Mouse (Mus musculus) CH12.LX (cell line): ENCODE measurements at regions not wholly inside any gene's neighbourhood (a gene's known extent, or its start where the extent isn't known, plus 50 kb on each side); places are given as distances from the start of the nearest gene placed in this dataset.

ENCODE experiments used
- DNase-seq: peaks from one replicate; pipeline ENCODE4 v3.0.0-alpha.2; 2013; ENCODE audit errors: extremely low read depth
- H3K27ac ChIP-seq: 2 replicates; pipeline ENCODE4 v1.5.1; 2012; ENCODE audit warnings: low read depth, mild to moderate bottlenecking, control low read depth, moderate library complexity; ENCODE audit not compliant: insufficient read depth
- H3K27me3 ChIP-seq: replicated peaks from 2 replicates; pipeline ENCODE3; 2012; ENCODE audit warnings: inconsistent platforms
- H3K36me3 ChIP-seq, 2 experiments: replicated peaks in 1 of 2; 2 replicates each; pipeline versions ENCODE3 to v1.6.1; 2012; ENCODE audit warnings: inconsistent platforms in 1 of 2, low read length in 1 of 2, mild to moderate bottlenecking in 1 of 2, mixed read lengths in 1 of 2, moderate library complexity in 1 of 2; ENCODE audit not compliant: control insufficient read depth in 1 of 2, insufficient read depth in 1 of 2
- H3K4me1 ChIP-seq, 2 experiments: 2 replicates each; pipeline ENCODE4 v1.6.1; 2012; ENCODE audit warnings: inconsistent platforms in 1 of 2, moderate library complexity in 1 of 2; ENCODE audit not compliant: insufficient read depth in 2 of 2, control insufficient read depth in 1 of 2
- H3K4me2 ChIP-seq: 2 replicates; pipeline ENCODE4 v1.6.1; 2012; ENCODE audit warnings: low read depth, mild to moderate bottlenecking, control low read depth; ENCODE audit not compliant: poor library complexity, insufficient read depth, severe bottlenecking
- H3K4me3 ChIP-seq, 3 experiments: fragments of 150-350 bp in 1 of 3; sonication (generic) in 1 of 3; replicated peaks in 1 of 3; 2 replicates each; pipeline versions ENCODE3 to v1.5.1; 2011 to 2012; ENCODE audit warnings: low read depth in 2 of 3, low read length in 2 of 3, mild to moderate bottlenecking in 2 of 3, moderate library complexity in 2 of 3, control low read depth in 1 of 3, improper control_type of control experiment in 1 of 3, inconsistent platforms in 1 of 3, mixed read lengths in 1 of 3; ENCODE audit not compliant: poor library complexity in 1 of 3
- H3K79me2 ChIP-seq: replicated peaks from 2 replicates; pipeline ENCODE4 v1.6.1; 2012; ENCODE audit warnings: mild to moderate bottlenecking, moderate library complexity; ENCODE audit not compliant: control insufficient read depth, poor library complexity, insufficient read depth, severe bottlenecking; ENCODE audit errors: extremely low read depth
- H3K9ac ChIP-seq: 2 replicates; pipeline ENCODE4 v1.6.1; 2012; ENCODE audit warnings: low read depth, mild to moderate bottlenecking, control low read depth, moderate library complexity; ENCODE audit not compliant: insufficient read depth
- H3K9me3 ChIP-seq: replicated peaks from 2 replicates; pipeline ENCODE3; 2012; ENCODE audit warnings: low read length, inconsistent platforms, mixed read lengths
- CHD1 ChIP-seq: IDR thresholded peaks from 2 replicates; pipeline ENCODE4 v1.6.1; 2012; ENCODE audit warnings: low read depth, low read length, improper control_type of control experiment, inconsistent platforms
- CHD2 ChIP-seq: IDR thresholded peaks from 2 replicates; pipeline ENCODE4 v1.6.1; 2011; ENCODE audit warnings: low read length, improper control_type of control experiment
- CTCF ChIP-seq, 2 experiments: IDR thresholded peaks in 1 of 2; conservative IDR thresholded peaks in 1 of 2; 2 replicates each; pipeline ENCODE4 v1.5.1; 2011 to 2012; ENCODE audit warnings: low read depth in 2 of 2, low read length in 2 of 2, improper control_type of control experiment in 1 of 2, inconsistent platforms in 1 of 2, mild to moderate bottlenecking in 1 of 2, moderate library complexity in 1 of 2
- E2F4 ChIP-seq: IDR thresholded peaks from 2 replicates; pipeline ENCODE4 v1.6.1; 2011; ENCODE audit warnings: low read depth, low read length, improper control_type of control experiment; ENCODE audit not compliant: insufficient replicate concordance
- EP300 ChIP-seq: IDR thresholded peaks from 2 replicates; pipeline ENCODE4 v1.6.1; 2011; ENCODE audit warnings: low read length, improper control_type of control experiment
- IRF4 ChIP-seq: IDR thresholded peaks from 2 replicates; pipeline ENCODE4 v1.6.1; 2014; ENCODE audit warnings: low read depth, mild to moderate bottlenecking, inconsistent platforms, low read length, improper control_type of control experiment
- JUN ChIP-seq: IDR thresholded peaks from 2 replicates; pipeline ENCODE4 v1.6.1; 2011; ENCODE audit warnings: low read depth, mild to moderate bottlenecking, low read length, improper control_type of control experiment, moderate library complexity; ENCODE audit not compliant: insufficient read depth
- JUND ChIP-seq: conservative IDR thresholded peaks from 2 replicates; pipeline ENCODE4 v1.6.1; 2011; ENCODE audit warnings: low read depth, low read length, improper control_type of control experiment
- MAFK ChIP-seq: IDR thresholded peaks from 2 replicates; pipeline ENCODE4 v1.6.1; 2011; ENCODE audit warnings: low read length, improper control_type of control experiment; ENCODE audit not compliant: insufficient replicate concordance
- MAX ChIP-seq: IDR thresholded peaks from 2 replicates; pipeline ENCODE4 v1.6.1; 2011; ENCODE audit warnings: low read length, improper control_type of control experiment
- MEF2A ChIP-seq: IDR thresholded peaks from 2 replicates; pipeline ENCODE4 v1.6.1; 2014; ENCODE audit warnings: low read depth, mild to moderate bottlenecking, inconsistent platforms, low read length, improper control_type of control experiment, borderline replicate concordance
- MXI1 ChIP-seq: IDR thresholded peaks from 2 replicates; pipeline ENCODE4 v1.6.1; 2011; ENCODE audit warnings: mild to moderate bottlenecking, low read depth, low read length, improper control_type of control experiment
- NELFE ChIP-seq: IDR thresholded peaks from 2 replicates; pipeline ENCODE4 v1.6.1; 2011; ENCODE audit warnings: low read depth, low read length, improper control_type of control experiment
- PAX5 ChIP-seq: IDR thresholded peaks from 2 replicates; pipeline ENCODE4 v1.6.1; 2012; ENCODE audit warnings: low read length, inconsistent platforms, mixed read lengths
- POLR2A ChIP-seq: IDR thresholded peaks from 2 replicates; pipeline ENCODE4 v1.6.1; 2011; ENCODE audit warnings: low read depth, mild to moderate bottlenecking, improper control_type of control experiment, low read length
- POLR2AphosphoS2 ChIP-seq: IDR thresholded peaks from 2 replicates; pipeline ENCODE4 v1.6.1; 2011; ENCODE audit warnings: low read depth, low read length, improper control_type of control experiment
- RAD21 ChIP-seq: IDR thresholded peaks from 2 replicates; pipeline ENCODE4 v1.6.1; 2011; ENCODE audit warnings: low read depth, mild to moderate bottlenecking, low read length, improper control_type of control experiment, moderate library complexity
- RCOR1 ChIP-seq: conservative IDR thresholded peaks from 2 replicates; pipeline ENCODE4 v1.6.1; 2012; ENCODE audit warnings: low read depth, mild to moderate bottlenecking, inconsistent platforms, low read length, improper control_type of control experiment
- SIN3A ChIP-seq: IDR thresholded peaks from 2 replicates; pipeline ENCODE4 v1.6.1; 2012; ENCODE audit warnings: low read length, improper control_type of control experiment, inconsistent platforms
- SMC3 ChIP-seq: IDR thresholded peaks from 2 replicates; pipeline ENCODE4 v1.6.1; 2011; ENCODE audit warnings: low read depth, low read length, improper control_type of control experiment
- USF1 ChIP-seq: IDR thresholded peaks from 2 replicates; pipeline ENCODE4 v1.6.1; 2014; ENCODE audit warnings: low read depth, mild to moderate bottlenecking, inconsistent platforms, low read length, improper control_type of control experiment
- USF2 ChIP-seq: conservative IDR thresholded peaks from 2 replicates; pipeline ENCODE4 v1.6.1; 2011; ENCODE audit warnings: low read depth, low read length, improper control_type of control experiment
- ZC3H11A ChIP-seq: IDR thresholded peaks from 2 replicates; pipeline ENCODE4 v1.6.1; 2012; ENCODE audit warnings: low read depth, mild to moderate bottlenecking, inconsistent platforms, low read length, improper control_type of control experiment
- ZKSCAN1 ChIP-seq: IDR thresholded peaks from 2 replicates; pipeline ENCODE4 v1.6.1; 2012; ENCODE audit warnings: low read depth, inconsistent platforms, low read length, improper control_type of control experiment, borderline replicate concordance
- ZMIZ1 ChIP-seq: IDR thresholded peaks from 2 replicates; pipeline ENCODE4 v1.6.1; 2012; ENCODE audit warnings: low read depth, mild to moderate bottlenecking, inconsistent platforms, low read length, improper control_type of control experiment
- ZNF384 ChIP-seq: IDR thresholded peaks from 2 replicates; pipeline ENCODE4 v1.6.1; 2012; ENCODE audit warnings: low read depth, low read length, improper control_type of control experiment, inconsistent platforms
- dilution Hi-C: fragments of 300-500 bp; cut with MboI; formaldehyde crosslinking; loops from 2 replicates; pipeline ENCODE4 v1.14.3; 2020; ENCODE audit warnings: low sequenced_read_pairs; ENCODE audit not compliant: extremely low pct_unique_long_range_greater_than_20kb, extremely low pct_ligation_motif_present
- in situ Hi-C: fragments of 300-500 bp; cut with MboI; formaldehyde crosslinking; loops from 3 replicates; pipeline ENCODE4 v1.14.3; 2019; ENCODE audit warnings: low sequenced_read_pairs, low pct_ligation_motif_present, low pct_unique_long_range_greater_than_20kb, mixed read lengths

DNA sequence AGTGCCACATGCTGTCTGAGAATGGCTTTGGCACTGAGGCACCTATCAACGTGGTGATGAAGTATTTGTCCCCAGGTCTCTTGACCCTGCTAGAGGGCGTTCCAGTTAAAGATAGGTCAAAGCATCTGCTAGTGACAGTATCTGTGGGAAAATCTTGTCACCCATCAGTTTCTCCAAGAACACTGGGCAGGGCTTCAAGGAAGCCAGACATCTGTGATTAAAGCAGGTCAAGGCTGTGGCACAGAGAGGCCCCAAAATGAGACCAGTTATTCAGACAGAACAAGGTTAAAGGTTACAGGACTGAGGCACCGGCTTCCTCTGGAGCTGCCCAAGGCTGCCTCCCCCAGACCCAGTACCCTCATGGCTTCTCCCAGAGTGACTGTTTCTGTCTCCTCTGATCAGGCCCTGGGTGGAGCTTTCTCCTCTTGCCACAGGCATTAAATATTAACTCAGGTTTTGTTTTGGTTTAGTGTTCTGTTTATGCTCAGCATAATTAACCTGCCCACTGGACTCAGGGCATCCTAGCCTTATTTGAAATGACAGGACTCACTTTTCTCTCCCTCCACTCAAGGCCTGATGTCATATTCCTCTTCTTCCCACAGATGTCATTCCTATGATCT is 128.6 kb downstream of the Tmem17 start:
- H3K27me3 ChIP-seq, result no peaks in the 10 kb centered on the region
- H3K27ac ChIP-seq, result no peak overlapping the region
- TF ChIP-seq POLR2A (no peak), ZKSCAN1 (no peak), E2F4 (no peak), POLR2AphosphoS2 (no peak), JUND (no peak), NELFE (no peak), EP300 (no peak), MAFK (no peak), SMC3 (no peak), JUN (no peak), MEF2A (no peak), USF1 (no peak), CHD1 (no peak), CTCF (conservative IDR thresholded peaks at IDR 0.05 in 1 of 2, IDR thresholded peaks at IDR 0.05 in 1 of 2; ENCODE audit: low read depth in 2 of 2, low read length in 2 of 2) (no peak), IRF4 (no peak), MAX (no peak), PAX5 (no peak), ZNF384 (no peak)
- no peak for DNase-seq
- no peaks in the 10 kb centered on the region for H3K36me3 ChIP-seq
- no peaks in the 10 kb centered on the region for H3K79me2 ChIP-seq
- H3K4me3 ChIP-seq, result no peak overlapping the region
- dilution Hi-C loops, result no loop called here
- peaks cover 3% of the 10 kb centered on the region for H3K9me3 ChIP-seq
- in situ Hi-C loops, result loop anchor here (25.0 kb wide), 1 partner anchor 922 kb away; no protein-coding TSS in a partner anchor
- H3K9ac ChIP-seq, result no peak overlapping the region
- peaks cover 0 to 31% of the 10 kb centered on the region in 2 experiments; a peak in 3 of 4 replicates for H3K4me1 ChIP-seq
- H3K4me2 ChIP-seq, result no peak overlapping the region

DNA sequence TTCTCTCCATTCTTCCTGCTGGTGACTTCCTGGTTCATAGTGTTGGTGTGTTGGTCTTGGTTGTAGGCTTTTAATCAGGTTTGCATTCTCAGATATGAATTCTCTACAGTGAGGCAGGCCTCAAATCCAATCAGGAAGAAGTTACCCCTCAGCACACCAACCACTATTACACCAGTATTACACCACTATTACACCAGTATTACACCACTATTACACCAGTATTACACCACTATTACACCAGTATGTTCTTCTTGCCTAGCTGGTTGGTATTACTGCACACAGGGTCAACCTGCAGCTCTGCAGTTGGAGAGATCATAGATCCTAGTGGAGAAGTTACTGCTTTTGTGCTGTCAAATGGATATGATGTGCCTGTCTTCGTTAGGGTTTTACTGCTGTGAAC is 129.6 kb downstream of the Tmem17 start:
- Histone ChIP-seq H3K4me3 (no peak overlapping the region), H3K4me2 (no peak overlapping the region), H3K27ac (no peak overlapping the region), H3K9ac (no peak overlapping the region), H3K4me1 (peaks cover 3 to 33% of the 10 kb centered on the region in 2 experiments), H3K27me3 (no peaks in the 10 kb centered on the region), H3K36me3 (no peaks in the 10 kb centered on the region), H3K79me2 (no peaks in the 10 kb centered on the region), H3K9me3 (peaks cover 3% of the 10 kb centered on the region)
- no peak for TF ChIP-seq NELFE
- TF ChIP-seq CHD2, result no peak
- TF ChIP-seq MXI1, result no peak
- TF ChIP-seq SIN3A, result no peak
- no peak for TF ChIP-seq USF2
- no peak for TF ChIP-seq POLR2A
- no peak for TF ChIP-seq JUN
- no peak for TF ChIP-seq ZC3H11A
- TF ChIP-seq ZMIZ1, result no peak
- TF ChIP-seq RCOR1, result no peak
- no peak for TF ChIP-seq RAD21
- no peak for TF ChIP-seq ZNF384
- in situ Hi-C loops (loop anchor here (25.0 kb wide), 1 partner anchor 921 kb away; no protein-coding TSS in a partner anchor), dilution Hi-C loops (no loop called here)
- no peak for DNase-seq
